Mouse (Mus musculus) hindbrain, embryonic 16.5 days (tissue): Measurements from ENCODE around the gene Aaed1. TPM values are rescaled to one million over a fixed set of nuclear protein-coding genes. Genes with fewer than 3 reads are reported as not detected.

Experiments used
- ATAC-seq: fragments of 200-750 bp; cut with Nextera tagmentation; 2 replicates; pipeline ENCODE4 v1.8.0; 2017; ENCODE audit warnings: moderate TSS enrichment, moderate library complexity
- H3K27ac ChIP-seq: fragments of 300-500 bp; sonication (generic); 2 replicates; pipeline ENCODE4 v1.5.1; 2014; ENCODE audit warnings: low read depth, mild to moderate bottlenecking, control low read depth, low read length, moderate library complexity
- H3K27me3 ChIP-seq: fragments of 300-500 bp; sonication (generic); replicated peaks from 2 replicates; pipeline ENCODE4 v1.6.1; 2014; ENCODE audit warnings: low read length; ENCODE audit not compliant: control insufficient read depth, insufficient read depth
- H3K36me3 ChIP-seq: fragments of 300-500 bp; sonication (generic); 2 replicates; pipeline ENCODE4 v1.6.1; 2014; ENCODE audit warnings: mild to moderate bottlenecking, low read length, moderate library complexity, mixed read lengths; ENCODE audit not compliant: control insufficient read depth, insufficient read depth
- H3K4me1 ChIP-seq: fragments of 300-500 bp; sonication (generic); 2 replicates; pipeline ENCODE4 v1.6.1; 2014; ENCODE audit warnings: low read depth, low read length; ENCODE audit not compliant: control insufficient read depth, insufficient read depth
- H3K4me2 ChIP-seq: fragments of 300-500 bp; sonication (generic); 2 replicates; pipeline ENCODE4 v1.6.1; 2014; ENCODE audit warnings: mild to moderate bottlenecking, low read length, control low read depth, moderate library complexity
- H3K4me3 ChIP-seq: fragments of 300-500 bp; sonication (generic); 2 replicates; pipeline ENCODE4 v1.5.1; 2014; ENCODE audit warnings: mild to moderate bottlenecking, low read length, control low read depth, moderate library complexity
- H3K9ac ChIP-seq: fragments of 300-500 bp; sonication (generic); 2 replicates; pipeline ENCODE4 v1.6.1; 2014; ENCODE audit warnings: low read depth, mild to moderate bottlenecking, control low read depth, low read length, moderate library complexity
- H3K9me3 ChIP-seq: fragments of 300-500 bp; sonication (generic); 2 replicates; pipeline ENCODE4 v1.6.1; 2014; ENCODE audit warnings: mild to moderate bottlenecking, low read length, moderate library complexity; ENCODE audit not compliant: control insufficient read depth
- WGBS: fragments of 180-500 bp; shearing (Covaris S2); extraction: QIAGEN DNeasy Blood & Tissue Kit; methylation state at CpG from one replicate; pipeline ENCODE4 v1.1.7; 2014; 5-methylcytosine and 5-hydroxymethylcytosine counted together
- polyA plus RNA-seq: library from polyadenylated mRNA; unstranded; fragments of >200 nt; fragmentation: Nextera tagmentation; extraction: Ambion mirVana; gene quantifications from 2 replicates; pipeline ENCODE4 v1.2.1, GENCODE M21; 2015

Aaed1 gene
- polyA plus RNA-seq = 12.5 and 15.3 TPM in 2 replicates

- Histone ChIP-seq H3K27ac (peak within 1 kb of the TSS; percentile 87), H3K4me3 (peak within 1 kb of the TSS; percentile 78), H3K4me2 (peak within 1 kb of the TSS; percentile 71), H3K9ac (peak within 1 kb of the TSS; percentile 76), H3K4me1 (peaks cover 7% of the 10 kb centered on the region), H3K9me3 (no peaks in the 10 kb centered on the region), H3K27me3 (no peaks in the 10 kb centered on the region), H3K36me3 (no peaks in the 10 kb centered on the region)
- peak; percentile 94 for ATAC-seq
- under 1% methylated on average over 68 of the region's 74 CpGs for WGBS
Measured at GRCm38 (mm10) chr13:64312024-64312915, at the start of gene Aaed1. Gene Aaed1, minus strand, starts transcription at chr13:64312710.

DNA sequence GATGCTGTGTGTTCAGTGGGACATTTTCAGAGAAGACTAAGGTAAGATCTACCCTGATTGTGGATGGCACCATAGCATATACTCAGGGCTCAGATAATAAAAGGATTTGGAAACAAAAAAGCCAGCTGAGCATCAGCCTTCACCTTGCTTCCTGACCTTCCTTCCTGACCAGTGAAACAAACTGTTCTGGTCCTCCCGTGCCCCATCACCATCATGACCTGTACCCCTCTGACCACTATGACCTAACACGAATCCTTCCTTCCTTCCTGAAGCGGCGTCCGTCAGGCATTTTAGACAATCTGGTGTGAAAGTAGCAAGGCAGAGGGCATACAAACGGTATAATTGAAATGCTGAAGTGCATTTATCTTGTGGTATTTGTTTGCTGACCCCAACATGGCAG lies 49.6 kb upstream of the Aaed1 start:
- WGBS = 96% methylated on average over 6 of the region's 6 CpGs
- ATAC-seq = no peak
- H3K36me3 ChIP-seq = peaks cover 21% of the 10 kb centered on the region

GRCm38 (mm10) chr13:64361020-64361419 lies 48.5 kb upstream of the Aaed1 start:
- no peaks in the 10 kb centered on the region for H3K27me3 ChIP-seq
- WGBS = 92% methylated on average over 3 of the region's 3 CpGs
- H3K27ac ChIP-seq = no peak overlapping the region
- no peak overlapping the region for H3K4me3 ChIP-seq
- peaks cover 17% of the 10 kb centered on the region for H3K36me3 ChIP-seq
- no peak overlapping the region for H3K9ac ChIP-seq
- ATAC-seq = no peak
- H3K9me3 ChIP-seq = no peaks in the 10 kb centered on the region
- no peaks in the 10 kb centered on the region for H3K4me1 ChIP-seq
- no peak overlapping the region for H3K4me2 ChIP-seq

More for the DNA sequence above, 49.6 kb upstream of the Aaed1 start:
- H3K4me2 ChIP-seq = no peak overlapping the region
- no peaks in the 10 kb centered on the region for H3K4me1 ChIP-seq
- H3K4me3 ChIP-seq = no peak overlapping the region
- H3K9ac ChIP-seq = no peak overlapping the region
- no peaks in the 10 kb centered on the region for H3K9me3 ChIP-seq
- no peak overlapping the region for H3K27ac ChIP-seq
- no peaks in the 10 kb centered on the region for H3K27me3 ChIP-seq

DNA sequence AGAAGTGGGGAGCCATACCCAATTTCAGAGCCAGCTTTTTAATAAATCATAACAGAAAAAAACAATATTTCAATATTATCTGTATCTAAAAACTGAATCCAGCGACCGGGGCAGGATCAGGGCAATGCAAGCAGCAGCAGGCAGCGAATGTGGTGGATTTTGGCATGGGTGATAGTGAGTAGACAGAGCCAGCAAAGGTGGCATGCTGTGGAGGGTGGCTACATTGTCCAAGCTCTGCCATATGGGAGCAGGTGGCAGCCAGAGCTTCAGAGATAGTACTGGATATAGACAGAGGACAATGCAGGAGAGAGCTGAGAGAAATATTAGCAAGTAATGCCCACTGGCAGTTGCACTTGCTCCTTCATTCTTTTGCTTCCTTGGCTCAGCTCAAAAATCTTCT lies 47.2 kb upstream of the Aaed1 start:
- Histone ChIP-seq H3K4me1 (no peaks in the 10 kb centered on the region), H3K9me3 (no peaks in the 10 kb centered on the region), H3K4me3 (no peak overlapping the region), H3K36me3 (peaks cover 8% of the 10 kb centered on the region), H3K4me2 (no peak overlapping the region), H3K27ac (no peak overlapping the region), H3K27me3 (no peaks in the 10 kb centered on the region), H3K9ac (no peak overlapping the region)
- no peak for ATAC-seq
- WGBS = 92% methylated on average over 3 of the region's 3 CpGs

- Histone ChIP-seq H3K27ac (no peak overlapping the region), H3K9ac (no peak overlapping the region), H3K36me3 (no peaks in the 10 kb centered on the region), H3K4me3 (no peak overlapping the region), H3K9me3 (no peaks in the 10 kb centered on the region), H3K4me1 (no peaks in the 10 kb centered on the region), H3K4me2 (no peak overlapping the region), H3K27me3 (no peaks in the 10 kb centered on the region)
- no peak for ATAC-seq
- WGBS = 80% methylated on average over 1 of the region's 1 CpGs
Measured at GRCm38 (mm10) chr13:64358476-64358875, 46.0 kb upstream of the Aaed1 start.

GRCm38 (mm10) chr13:64357389-64357788 lies 44.9 kb upstream of the Aaed1 start:
- H3K27ac ChIP-seq = no peak overlapping the region
- no peaks in the 10 kb centered on the region for H3K27me3 ChIP-seq
- no peaks in the 10 kb centered on the region for H3K4me1 ChIP-seq
- no peak overlapping the region for H3K4me3 ChIP-seq
- WGBS = 73% methylated on average over 5 of the region's 5 CpGs
- H3K9me3 ChIP-seq = no peaks in the 10 kb centered on the region
- H3K36me3 ChIP-seq = no peaks in the 10 kb centered on the region
- H3K9ac ChIP-seq = no peak overlapping the region
- no peak overlapping the region for H3K4me2 ChIP-seq
- ATAC-seq = no peak

DNA sequence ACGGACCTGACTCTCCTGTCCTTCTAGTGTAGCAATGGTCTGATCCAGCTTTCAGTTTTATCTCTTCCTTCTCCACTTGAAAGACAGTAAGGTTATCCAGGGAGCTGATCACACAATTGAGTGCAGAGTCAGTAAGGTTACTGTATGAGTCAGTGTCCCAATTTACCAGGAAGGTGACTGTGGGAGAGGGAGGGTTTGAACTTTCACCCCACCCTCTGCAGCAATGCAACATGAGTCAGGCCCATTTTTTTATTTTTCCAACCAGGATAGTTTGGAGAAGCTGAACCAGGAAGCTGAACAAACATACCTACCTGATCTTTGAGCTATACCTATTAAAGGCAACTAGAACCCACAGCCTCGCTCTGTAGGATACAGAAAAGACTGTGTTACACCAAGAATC lies 37.0 kb upstream of the Aaed1 start:
- Histone ChIP-seq H3K9ac (no peak overlapping the region), H3K9me3 (no peaks in the 10 kb centered on the region), H3K36me3 (no peaks in the 10 kb centered on the region), H3K4me2 (no peak overlapping the region), H3K27me3 (no peaks in the 10 kb centered on the region), H3K27ac (no peak overlapping the region), H3K4me1 (no peaks in the 10 kb centered on the region), H3K4me3 (no peak overlapping the region)
- ATAC-seq = no peak
- 76% methylated on average over 2 of the region's 2 CpGs for WGBS

DNA sequence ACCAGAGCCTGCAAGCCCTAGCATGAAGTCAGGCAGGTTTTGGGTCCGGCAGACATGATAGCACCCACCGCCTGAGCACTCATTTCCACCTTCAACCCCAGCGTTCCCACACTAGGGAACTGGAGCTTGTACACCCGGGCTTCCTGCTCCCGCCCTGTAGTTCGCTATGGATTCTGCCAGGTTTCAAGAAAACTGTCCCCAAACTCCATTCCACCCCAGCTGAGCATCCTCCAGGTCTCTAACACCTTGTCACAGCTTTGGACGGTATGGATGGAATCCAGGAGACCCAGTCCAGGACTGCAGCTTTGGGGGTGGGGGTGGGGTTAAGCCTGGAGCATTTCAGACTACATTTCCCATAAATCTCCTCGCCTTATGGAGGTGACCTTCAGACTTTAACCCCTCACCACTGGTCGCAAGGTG lies 31.6 kb upstream of the Aaed1 start:
- 2% methylated on average over 9 of the region's 9 CpGs for WGBS
- no peaks in the 10 kb centered on the region for H3K4me1 ChIP-seq
- H3K9me3 ChIP-seq = no peaks in the 10 kb centered on the region
- peak overlapping the region; percentile 82 for H3K4me2 ChIP-seq
- no peaks in the 10 kb centered on the region for H3K27me3 ChIP-seq
- no peaks in the 10 kb centered on the region for H3K36me3 ChIP-seq
- H3K27ac ChIP-seq = 0 out of 2 replicates have a peak overlapping the region, but pooled peaks have one; percentile 18
- H3K9ac ChIP-seq = peak overlapping the region; percentile 66
- peak; percentile 94 for ATAC-seq
- peak overlapping the region; percentile 51 for H3K4me3 ChIP-seq

DNA sequence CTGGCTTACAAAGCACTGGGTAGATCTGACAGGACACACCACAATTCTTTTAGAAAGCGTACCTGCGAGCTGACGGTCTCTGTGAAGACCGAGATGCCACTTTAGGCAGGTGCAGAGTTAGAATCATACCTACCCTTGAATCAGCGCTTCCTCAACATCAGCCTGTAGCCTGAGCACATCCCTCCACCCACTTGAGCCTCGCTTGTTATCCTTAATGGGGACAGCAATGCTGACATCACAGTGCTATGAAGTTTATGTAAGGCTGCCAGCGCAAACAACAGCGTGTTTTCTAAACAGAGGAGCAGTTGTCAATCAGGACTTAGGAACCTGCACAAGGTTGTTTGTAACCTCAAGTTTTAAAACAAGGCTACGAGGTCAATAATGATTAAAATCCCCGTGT lies 31.1 kb upstream of the Aaed1 start:
- H3K4me2 ChIP-seq = peak overlapping the region; percentile 82
- ATAC-seq = peak; percentile 54; the same call in 1 of the 2 replicates
- no peaks in the 10 kb centered on the region for H3K27me3 ChIP-seq
- peak overlapping the region; percentile 66 for H3K9ac ChIP-seq
- WGBS = 25% methylated on average over 10 of the region's 10 CpGs
- H3K9me3 ChIP-seq = no peaks in the 10 kb centered on the region
- H3K4me3 ChIP-seq = peak overlapping the region; percentile 51
- no peak overlapping the region for H3K27ac ChIP-seq
- H3K4me1 ChIP-seq = no peaks in the 10 kb centered on the region
- no peaks in the 10 kb centered on the region for H3K36me3 ChIP-seq
